Mouse (Mus musculus): ENCODE results near the gene Tspyl2.

DNA sequence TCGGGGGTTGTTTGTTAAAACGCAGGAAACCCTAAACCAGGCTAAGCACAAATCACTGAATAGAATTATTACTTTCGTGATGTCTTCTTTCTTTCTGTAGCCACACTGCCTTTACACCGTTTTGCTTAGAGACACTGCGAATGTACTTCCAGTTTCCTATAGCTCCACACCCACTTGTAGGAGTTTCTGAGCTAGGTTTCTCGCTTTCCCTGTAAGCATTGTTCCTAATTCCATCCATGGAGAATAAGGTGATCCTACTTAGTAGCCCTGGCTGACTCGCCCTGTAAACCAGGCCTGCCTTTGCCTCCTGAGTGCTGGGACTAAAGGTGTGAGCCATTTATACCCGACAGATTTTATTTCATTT is 14.6 kb downstream of the Tspyl2 start:
- TF ChIP-seq CTCF (IDR thresholded peaks at IDR 0.05) (no peak), EP300 (IDR thresholded peaks at IDR 0.05) (no peak)
